Mouse (Mus musculus) heart, embryonic 12.5 days (tissue): Measurements from ENCODE around the gene Dnajc14. TPM values are rescaled to one million over a fixed set of nuclear protein-coding genes. Genes with fewer than 3 reads are reported as not detected.

Experiments
- ATAC-seq: fragments of 200-750 bp; cut with Nextera tagmentation; 2 replicates; pipeline ENCODE4 v1.8.0; 2017; ENCODE audit warnings: moderate TSS enrichment, moderate library complexity; ENCODE audit not compliant: insufficient number of reproducible peaks, low FRiP score
- H3K27ac ChIP-seq: fragments of 300-500 bp; sonication (generic); 2 replicates; pipeline ENCODE4 v1.5.1; 2016; ENCODE audit warnings: mild to moderate bottlenecking, moderate library complexity; ENCODE audit not compliant: poor library complexity, severe bottlenecking
- H3K27me3 ChIP-seq: fragments of 300-500 bp; sonication (generic); replicated peaks from 2 replicates; pipeline ENCODE4 v1.6.1; 2016; ENCODE audit warnings: mild to moderate bottlenecking, moderate library complexity
- H3K36me3 ChIP-seq: fragments of 300-500 bp; sonication (generic); 2 replicates; pipeline ENCODE4 v1.6.1; 2016; ENCODE audit warnings: mild to moderate bottlenecking, moderate library complexity
- H3K4me1 ChIP-seq: fragments of 300-500 bp; sonication (generic); replicated peaks from 2 replicates; pipeline ENCODE4 v1.6.1; 2016; ENCODE audit warnings: mild to moderate bottlenecking
- H3K4me2 ChIP-seq: fragments of 300-500 bp; sonication (generic); 2 replicates; pipeline ENCODE4 v1.6.1; 2016; ENCODE audit warnings: mild to moderate bottlenecking, moderate library complexity
- H3K4me3 ChIP-seq: fragments of 300-500 bp; sonication (generic); 2 replicates; pipeline ENCODE4 v1.5.1; 2016; ENCODE audit warnings: mild to moderate bottlenecking
- H3K9ac ChIP-seq: fragments of 300-500 bp; sonication (generic); 2 replicates; pipeline ENCODE4 v1.6.1; 2016; ENCODE audit warnings: mild to moderate bottlenecking, moderate library complexity
- H3K9me3 ChIP-seq: fragments of 300-500 bp; sonication (generic); replicated peaks from 2 replicates; pipeline ENCODE4 v1.6.1; 2016; ENCODE audit warnings: mild to moderate bottlenecking, moderate library complexity
- WGBS: fragments of 180-500 bp; shearing (Covaris S2); methylation state at CpG from one replicate; pipeline ENCODE4 v1.1.7; 2016; 5-methylcytosine and 5-hydroxymethylcytosine counted together
- polyA plus RNA-seq: library from polyadenylated mRNA; unstranded; fragments of >200 nt; fragmentation: Nextera tagmentation; extraction: Ambion mirVana; gene quantifications from 2 replicates; pipeline ENCODE4 v1.2.1, GENCODE M21; 2016

The Dnajc14 gene
- polyA plus RNA-seq, 1 experiment from 2014 or later: 48.4 TPM

- Histone ChIP-seq H3K27ac (no peak overlapping the region), H3K4me2 (no peak overlapping the region), H3K9ac (no peak overlapping the region), H3K9me3 (no peaks in the 10 kb centered on the region), H3K4me3 (no peak overlapping the region), H3K36me3 (peaks cover 30% of the 10 kb centered on the region), H3K4me1 (peaks cover 31% of the 10 kb centered on the region), H3K27me3 (no peaks in the 10 kb centered on the region)
- no peak for ATAC-seq
- WGBS: 83% methylated on average over 8 of the region's 8 CpGs
Measured at GRCm38 (mm10) chr10:128798676-128799075, 5.2 kb upstream of the Dnajc14 start.

- no peak overlapping the region for H3K27ac ChIP-seq
- no peak overlapping the region for H3K9ac ChIP-seq
- WGBS: 85% methylated on average over 16 of the region's 16 CpGs
- peaks cover 34% of the 10 kb centered on the region for H3K36me3 ChIP-seq
- H3K4me1 ChIP-seq: peaks cover 27% of the 10 kb centered on the region
- no peaks in the 10 kb centered on the region for H3K27me3 ChIP-seq
- peak overlapping the region; percentile 85; the same call in 1 of the 2 replicates for H3K4me2 ChIP-seq
- H3K9me3 ChIP-seq: no peaks in the 10 kb centered on the region
- ATAC-seq: no peak
- no peak overlapping the region for H3K4me3 ChIP-seq
Measured at GRCm38 (mm10) chr10:128801981-128802495, 1.8 kb upstream of the Dnajc14 start.

- no peak for ATAC-seq
- Histone ChIP-seq H3K4me3 (peak overlapping the region; percentile 77), H3K4me1 (peaks cover 36% of the 10 kb centered on the region), H3K27ac (peak overlapping the region; percentile 96; the same call in 1 of the 2 replicates), H3K4me2 (peak overlapping the region; percentile 85), H3K36me3 (peaks cover 42% of the 10 kb centered on the region), H3K9ac (peak overlapping the region; percentile 86), H3K27me3 (no peaks in the 10 kb centered on the region), H3K9me3 (no peaks in the 10 kb centered on the region)
- WGBS: 46% methylated on average over 4 of the region's 4 CpGs
Measured at GRCm38 (mm10) chr10:128802956-128803355, 906 bp upstream of the Dnajc14 start.

GRCm38 (mm10) chr10:128803361-128803760 is 501 bp upstream of the Dnajc14 start:
- no peak for ATAC-seq
- Histone ChIP-seq H3K4me3 (peak overlapping the region; percentile 77), H3K4me1 (peaks cover 40% of the 10 kb centered on the region), H3K27ac (peak overlapping the region; percentile 96), H3K27me3 (no peaks in the 10 kb centered on the region), H3K9ac (peak overlapping the region; percentile 86), H3K4me2 (peak overlapping the region; percentile 85), H3K36me3 (peaks cover 46% of the 10 kb centered on the region), H3K9me3 (no peaks in the 10 kb centered on the region)
- 12% methylated on average over 6 of the region's 6 CpGs for WGBS

- H3K27ac ChIP-seq: peak within 1 kb of the TSS; percentile 96
- peak; percentile 65 for ATAC-seq
- H3K4me1 ChIP-seq: peaks cover 51% of the 10 kb centered on the region
- H3K27me3 ChIP-seq: no peaks in the 10 kb centered on the region
- H3K36me3 ChIP-seq: peaks cover 50% of the 10 kb centered on the region
- no peaks in the 10 kb centered on the region for H3K9me3 ChIP-seq
- H3K4me3 ChIP-seq: peak within 1 kb of the TSS; percentile 77
- H3K4me2 ChIP-seq: peak within 1 kb of the TSS; percentile 85
- WGBS: under 1% methylated on average over 27 of the region's 28 CpGs
- H3K9ac ChIP-seq: peak within 1 kb of the TSS; percentile 86
Measured at GRCm38 (mm10) chr10:128804271-128805091, 619 bp downstream of the Dnajc14 start, which contains the start of gene Tmem198b. Gene Tmem198b, minus strand, starts transcription at chr10:128804370.

- peak; percentile 94 for ATAC-seq
- Histone ChIP-seq H3K27ac (peak overlapping the region; percentile 96), H3K9ac (peak overlapping the region; percentile 86), H3K36me3 (peaks cover 53% of the 10 kb centered on the region), H3K27me3 (no peaks in the 10 kb centered on the region), H3K9me3 (no peaks in the 10 kb centered on the region), H3K4me3 (peak overlapping the region; percentile 77), H3K4me2 (peak overlapping the region; percentile 85), H3K4me1 (peaks cover 53% of the 10 kb centered on the region)
- under 1% methylated on average over 67 of the region's 70 CpGs for WGBS
Measured at GRCm38 (mm10) chr10:128805092-128806000, 1.5 kb downstream of the Dnajc14 start.

GRCm38 (mm10) chr10:128806086-128806485 is 2.2 kb downstream of the Dnajc14 start:
- no peaks in the 10 kb centered on the region for H3K27me3 ChIP-seq
- peaks cover 53% of the 10 kb centered on the region for H3K4me1 ChIP-seq
- peak overlapping the region; percentile 86 for H3K9ac ChIP-seq
- H3K27ac ChIP-seq: peak overlapping the region; percentile 96
- no peak for ATAC-seq
- H3K4me3 ChIP-seq: peak overlapping the region; percentile 77
- 54% methylated on average over 6 of the region's 6 CpGs for WGBS
- no peaks in the 10 kb centered on the region for H3K9me3 ChIP-seq
- H3K4me2 ChIP-seq: peak overlapping the region; percentile 85
- H3K36me3 ChIP-seq: peaks cover 47% of the 10 kb centered on the region

GRCm38 (mm10) chr10:128807018-128807417 is 3.2 kb downstream of the Dnajc14 start:
- peak overlapping the region; percentile 85 for H3K4me2 ChIP-seq
- H3K27ac ChIP-seq: 0 out of 2 replicates have a peak overlapping the region, but pooled peaks have one; percentile 1
- H3K9me3 ChIP-seq: no peaks in the 10 kb centered on the region
- H3K36me3 ChIP-seq: peaks cover 38% of the 10 kb centered on the region
- H3K9ac ChIP-seq: peak overlapping the region; percentile 86
- no peaks in the 10 kb centered on the region for H3K27me3 ChIP-seq
- no peak for ATAC-seq
- H3K4me1 ChIP-seq: peaks cover 53% of the 10 kb centered on the region
- WGBS: 82% methylated on average over 8 of the region's 8 CpGs
- H3K4me3 ChIP-seq: peak overlapping the region; percentile 77

GRCm38 (mm10) chr10:128817033-128817432 is 13.2 kb downstream of the Dnajc14 start, which contains the start of gene Sarnp:
Gene Sarnp, plus strand, starts transcription at chr10:128817333.
- H3K4me2 ChIP-seq: no peak within 1 kb of the TSS
- H3K9me3 ChIP-seq: no peaks in the 10 kb centered on the region
- H3K36me3 ChIP-seq: peaks cover 64% of the 10 kb centered on the region
- H3K27me3 ChIP-seq: no peaks in the 10 kb centered on the region
- WGBS: 89% methylated on average over 13 of the region's 13 CpGs
- peaks cover 5% of the 10 kb centered on the region; the same call in 1 of the 2 replicates for H3K4me1 ChIP-seq
- H3K4me3 ChIP-seq: no peak within 1 kb of the TSS
- ATAC-seq: no peak
- no peak within 1 kb of the TSS for H3K9ac ChIP-seq
- no peak within 1 kb of the TSS for H3K27ac ChIP-seq

- Histone ChIP-seq H3K27me3 (no peaks in the 10 kb centered on the region), H3K4me1 (peaks cover 12% of the 10 kb centered on the region), H3K36me3 (peaks cover 46% of the 10 kb centered on the region), H3K4me3 (no peak overlapping the region), H3K4me2 (0 out of 2 replicates have a peak overlapping the region, but pooled peaks have one; percentile 76), H3K27ac (no peak overlapping the region), H3K9me3 (no peaks in the 10 kb centered on the region), H3K9ac (no peak overlapping the region)
- WGBS: 88% methylated on average over 4 of the region's 4 CpGs
- no peak for ATAC-seq
Measured at GRCm38 (mm10) chr10:128820217-128820616, 16.4 kb downstream of the Dnajc14 start.
